Mouse (Mus musculus) ES-E14 (cell line): ENCODE data around the gene Ctr9. TPM values are rescaled to one million over a fixed set of nuclear protein-coding genes. Genes with fewer than 3 reads are reported as not detected.

Experiments
- DNase-seq: peaks from one replicate; pipeline ENCODE4 v3.0.0-alpha.2; 2013; ENCODE audit warnings: low read depth, low spot score
- H3K27ac ChIP-seq: 2 replicates; pipeline ENCODE4 v1.5.1; 2012; ENCODE audit warnings: low read depth, mild to moderate bottlenecking, low read length, moderate library complexity, mixed read lengths; ENCODE audit not compliant: poor library complexity, insufficient read depth, severe bottlenecking
- H3K36me3 ChIP-seq: 2 replicates; pipeline ENCODE4 v1.6.1; 2012; ENCODE audit warnings: mild to moderate bottlenecking, low read length, moderate library complexity, mixed read lengths; ENCODE audit not compliant: control insufficient read depth, poor library complexity, insufficient read depth, severe bottlenecking
- H3K4me1 ChIP-seq, 2 experiments: fragments of 150-350 bp in 1 of 2; sonication (generic) in 1 of 2; 2 replicates each; pipeline ENCODE4 v1.6.1; 2012; ENCODE audit warnings: low read length in 2 of 2, mild to moderate bottlenecking in 1 of 2, mixed read lengths in 1 of 2; ENCODE audit not compliant: control insufficient read depth in 2 of 2, insufficient read depth in 2 of 2, poor library complexity in 1 of 2
- H3K4me3 ChIP-seq, 2 experiments: fragments of 150-350 bp in 1 of 2; sonication (generic) in 1 of 2; 2 replicates each; pipeline ENCODE4 v1.5.1; 2012; ENCODE audit warnings: low read length in 2 of 2, low read depth in 1 of 2, mild to moderate bottlenecking in 1 of 2, mixed read lengths in 1 of 2; ENCODE audit not compliant: insufficient read depth in 1 of 2, poor library complexity in 1 of 2, severe bottlenecking in 1 of 2
- H3K9ac ChIP-seq: 2 replicates; pipeline ENCODE4 v1.6.1; 2012; ENCODE audit warnings: low read depth, mild to moderate bottlenecking, low read length, mixed read lengths; ENCODE audit not compliant: poor library complexity, insufficient read depth, severe bottlenecking
- H3K9me3 ChIP-seq: fragments of 150-350 bp; sonication (generic); 2 replicates; pipeline ENCODE4 v1.6.1; 2012; ENCODE audit warnings: low read depth, mild to moderate bottlenecking, low read length; ENCODE audit not compliant: control insufficient read depth, insufficient read depth
- CHD2 ChIP-seq: IDR thresholded peaks from 2 replicates; pipeline ENCODE4 v1.6.1; 2014; ENCODE audit warnings: mild to moderate bottlenecking, low read depth, low read length, inconsistent platforms
- HCFC1 ChIP-seq: IDR thresholded peaks from 2 replicates; pipeline ENCODE4 v1.6.1; 2012; ENCODE audit warnings: low read length, inconsistent platforms, borderline replicate concordance; ENCODE audit not compliant: insufficient read depth
- MAFK ChIP-seq: IDR thresholded peaks from 2 replicates; pipeline ENCODE4 v1.6.1; 2014; ENCODE audit warnings: mild to moderate bottlenecking, low read depth, low read length, inconsistent platforms; ENCODE audit not compliant: insufficient read depth
- ZC3H11A ChIP-seq: IDR thresholded peaks from 2 replicates; pipeline ENCODE4 v1.6.1; 2012; ENCODE audit warnings: low read depth, mild to moderate bottlenecking, inconsistent platforms, low read length, borderline replicate concordance
- ZNF384 ChIP-seq: IDR thresholded peaks from 2 replicates; pipeline ENCODE4 v1.6.1; 2012; ENCODE audit warnings: low read depth, low read length, inconsistent platforms
- in situ Hi-C, 2 experiments: fragments of 600-800 bp; cut with MboI; formaldehyde crosslinking; loops; one replicate each; pipeline ENCODE4 v1.15.1; 2025; ENCODE audit warnings: low sequenced_read_pairs in 2 of 2, inconsistent platforms in 1 of 2; ENCODE audit not compliant: unreplicated experiment in 2 of 2
- total RNA-seq: library from RNA; depleted of rRNA; stranded (reverse); fragments of 300-350 nt; gene quantifications from 2 replicates; pipeline ENCODE4 v1.2.3, GENCODE M21; 2012; rRNA removed

Ctr9 gene
- total RNA-seq, 1 experiment, result 71.9 TPM

DNA sequence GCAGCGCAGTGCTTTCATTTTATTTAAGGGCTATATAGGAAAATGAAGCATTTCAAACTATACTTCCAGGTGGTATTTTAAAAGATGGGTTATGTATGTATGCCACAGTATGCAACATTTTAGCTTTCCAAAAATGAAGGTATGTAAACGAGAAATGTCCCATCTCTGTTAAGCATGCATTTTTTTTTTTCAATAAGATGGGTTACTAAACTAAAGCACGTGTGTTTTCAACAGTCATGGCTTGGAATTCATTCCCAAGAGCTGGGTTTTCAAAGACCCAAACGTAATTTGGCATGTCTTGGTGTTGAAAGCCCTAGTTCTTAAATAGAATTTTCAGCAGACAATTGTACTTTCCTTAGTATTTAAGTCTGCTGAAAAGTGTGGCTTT, 55.0 kb downstream of the Ctr9 start:
- Histone ChIP-seq H3K9ac (peak overlapping the region; percentile 56; the same call in 1 of the 2 replicates), H3K4me3 (peak overlapping the region; percentile 64 to 72; a peak in 3 of 4 replicates), H3K27ac (peak overlapping the region; percentile 70; the same call in 1 of the 2 replicates), H3K36me3 (peaks cover 23% of the 10 kb centered on the region), H3K9me3 (no peaks in the 10 kb centered on the region), H3K4me1 (peaks cover 0 to 6% of the 10 kb centered on the region in 2 experiments; a peak in 1 of 4 replicates)
- in situ Hi-C loops, result no loop called here
- TF ChIP-seq ZC3H11A (no peak), ZNF384 (no peak), CHD2 (no peak), MAFK (no peak), HCFC1 (no peak)
- no peak for DNase-seq

DNA sequence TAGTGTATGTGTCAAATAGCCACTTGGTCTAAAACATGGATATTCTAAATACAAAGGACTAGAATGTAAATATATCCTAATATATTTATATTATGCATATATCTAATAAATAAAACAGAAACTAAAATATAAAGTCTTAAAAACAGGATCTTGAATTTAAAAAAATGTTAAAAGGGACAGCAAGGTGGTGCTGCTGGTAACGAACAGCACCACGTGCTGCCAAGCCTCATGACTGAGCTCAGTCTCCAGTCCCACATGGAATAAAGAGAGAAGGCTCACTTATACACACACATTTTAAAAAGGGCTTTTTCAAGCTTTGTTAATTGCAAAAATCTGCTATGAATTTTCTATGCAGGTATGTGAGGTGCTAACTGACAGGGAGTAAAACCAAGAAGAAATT, 55.7 kb downstream of the Ctr9 start:
- Histone ChIP-seq H3K9ac (no peak overlapping the region), H3K4me1 (peaks cover 0 to 6% of the 10 kb centered on the region in 2 experiments; a peak in 1 of 4 replicates), H3K4me3 (no peak overlapping the region), H3K36me3 (peaks cover 20% of the 10 kb centered on the region), H3K9me3 (no peaks in the 10 kb centered on the region), H3K27ac (no peak overlapping the region)
- no peak for TF ChIP-seq ZNF384
- TF ChIP-seq HCFC1, result no peak
- TF ChIP-seq ZC3H11A, result no peak
- in situ Hi-C loops, result no loop called here
- DNase-seq, result no peak

DNA sequence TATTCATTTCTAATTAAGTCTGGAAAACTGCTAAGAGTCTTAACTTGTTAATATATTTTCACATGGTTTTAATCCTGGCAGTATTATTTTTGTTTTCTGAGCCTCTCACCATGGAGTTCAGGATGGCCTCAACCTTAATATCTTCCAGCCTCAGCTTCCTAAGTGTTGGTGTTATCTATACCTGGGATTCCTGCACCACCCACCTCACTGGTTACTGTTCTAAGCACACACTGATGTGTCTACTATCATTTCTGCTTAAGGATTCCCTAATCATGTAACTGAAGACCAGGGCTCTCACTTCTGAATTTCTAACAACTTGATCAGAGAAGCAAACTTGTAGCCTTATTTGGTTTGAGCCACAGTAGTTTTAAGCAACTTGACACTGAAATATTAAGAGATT, 56.4 kb downstream of the Ctr9 start:
- in situ Hi-C loops, result no loop called here
- DNase-seq, result no peak
- no peak overlapping the region for H3K27ac ChIP-seq
- H3K9ac ChIP-seq, result no peak overlapping the region
- H3K9me3 ChIP-seq, result no peaks in the 10 kb centered on the region
- peaks cover 13% of the 10 kb centered on the region for H3K36me3 ChIP-seq
- no peak overlapping the region for H3K4me3 ChIP-seq
- peaks cover 0 to 6% of the 10 kb centered on the region in 2 experiments; a peak in 1 of 4 replicates for H3K4me1 ChIP-seq
- no peak for TF ChIP-seq MAFK
- TF ChIP-seq HCFC1, result no peak
- TF ChIP-seq CHD2, result no peak
- TF ChIP-seq ZNF384, result no peak
- no peak for TF ChIP-seq ZC3H11A

DNA sequence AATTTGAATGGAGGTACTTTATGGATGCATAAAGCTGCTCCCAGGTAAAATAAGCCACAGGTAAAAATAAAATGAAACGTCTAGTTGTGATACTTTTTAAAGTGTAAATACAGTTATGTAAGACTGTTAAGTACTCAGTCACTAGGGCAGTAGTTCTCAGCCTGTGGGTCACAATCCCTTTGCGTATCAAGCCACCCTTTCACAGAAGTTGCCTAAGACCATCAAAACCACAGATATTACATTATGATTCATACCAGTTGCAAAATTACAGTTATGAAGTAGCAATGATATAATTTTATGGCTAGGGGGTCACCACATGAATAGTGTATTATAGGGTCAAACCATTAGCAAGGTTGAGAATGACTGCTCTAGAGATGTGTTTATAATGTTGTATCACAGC, 66.4 kb downstream of the Ctr9 start:
- no peak overlapping the region for H3K27ac ChIP-seq
- no peaks in the 10 kb centered on the region for H3K36me3 ChIP-seq
- TF ChIP-seq MAFK (no peak), CHD2 (no peak), ZC3H11A (no peak), ZNF384 (no peak)
- in situ Hi-C loops, result no loop called here
- no peaks in the 10 kb centered on the region for H3K4me1 ChIP-seq
- no peak overlapping the region for H3K9ac ChIP-seq
- DNase-seq, result no peak
- H3K4me3 ChIP-seq, result no peak overlapping the region
- H3K9me3 ChIP-seq, result no peaks in the 10 kb centered on the region

DNA sequence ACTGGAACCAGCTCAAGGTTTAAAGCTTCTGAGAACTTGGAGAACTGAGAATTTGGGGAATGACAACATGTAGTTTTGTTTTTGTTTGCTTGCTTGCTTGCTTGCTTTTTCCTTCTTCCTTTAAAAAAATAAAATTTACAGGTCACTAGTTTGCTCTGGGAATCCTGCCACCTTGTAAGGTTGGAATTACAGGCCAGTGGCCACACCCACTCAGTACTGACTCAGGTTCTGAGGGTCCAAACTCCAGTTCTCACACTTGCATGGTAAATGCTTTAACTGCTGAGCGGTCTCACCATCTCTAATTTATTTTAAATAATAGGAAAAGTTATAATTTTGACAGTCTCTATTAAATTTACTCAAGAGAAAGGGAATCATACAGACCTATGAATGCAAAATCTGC, 69.4 kb downstream of the Ctr9 start:
- Histone ChIP-seq H3K9me3 (no peaks in the 10 kb centered on the region), H3K4me3 (no peak overlapping the region), H3K27ac (no peak overlapping the region), H3K4me1 (no peaks in the 10 kb centered on the region), H3K9ac (no peak overlapping the region), H3K36me3 (no peaks in the 10 kb centered on the region)
- in situ Hi-C loops, result no loop called here
- DNase-seq, result no peak
- no peak for TF ChIP-seq ZNF384
- no peak for TF ChIP-seq MAFK
- TF ChIP-seq CHD2, result no peak
- no peak for TF ChIP-seq ZC3H11A
- no peak for TF ChIP-seq HCFC1

Other genes with a start within 250 kb of the Ctr9 start
- gene Rnf141, start 184.5 kb upstream of the Ctr9 start, total RNA-seq, result 20.8 and 25.0 TPM in 2 replicates
- not detected in 2 replicates for gene Lyve1, start 165.7 kb upstream of the Ctr9 start, total RNA-seq
- 0.21 and 0.27 TPM in 2 replicates for gene Mrvi1, start 46.5 kb upstream of the Ctr9 start, total RNA-seq
- 494 and 627 TPM in 2 replicates for gene Eif4g2, start 54.1 kb downstream of the Ctr9 start, total RNA-seq